Mouse (Mus musculus): ENCODE results near the gene Snph. TPM values are rescaled to one million over a fixed set of nuclear protein-coding genes. Genes with fewer than 3 reads are reported as not detected.

The Snph gene
- 24.1 and 27.7 TPM in 2 replicates for polyA plus RNA-seq (2015; fragmentation: Nextera tagmentation; extraction: Ambion mirVana)

DNA sequence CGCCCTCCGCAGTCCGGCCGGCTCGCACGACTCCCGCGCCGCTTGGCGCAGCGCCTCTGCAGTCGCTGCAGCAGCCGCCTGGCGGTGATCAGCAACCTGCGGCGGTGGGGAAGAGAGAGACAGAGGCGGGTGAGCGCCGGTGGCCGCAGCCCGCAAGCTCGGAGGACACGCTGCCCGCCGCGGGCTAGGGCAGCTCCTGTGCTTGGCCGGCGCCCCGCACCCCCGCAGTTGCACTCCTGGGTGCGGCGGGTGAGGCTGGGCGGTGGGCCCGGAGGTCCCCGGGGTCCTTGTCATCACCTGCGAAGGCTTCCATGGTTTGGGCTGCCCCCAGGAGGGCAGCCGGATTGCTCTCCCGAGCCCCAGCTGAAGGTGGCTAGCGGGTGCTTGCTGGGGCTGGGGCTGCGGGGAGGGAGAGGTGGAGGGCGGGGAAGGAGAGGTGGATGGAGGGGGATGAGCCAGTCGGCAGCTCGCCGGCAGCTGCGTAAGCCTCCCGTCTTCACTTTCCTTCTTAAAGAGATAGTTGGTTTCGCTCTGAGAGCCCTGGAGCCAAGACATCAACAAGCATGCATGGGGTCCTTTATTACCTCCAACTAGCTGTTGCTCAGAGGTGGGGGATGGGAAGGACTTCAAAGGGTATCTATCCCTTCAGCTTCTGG is at the start of gene Snph:
Snph (minus strand) TSS at position 435 of the 656 bp plus-strand sequence.
- Histone ChIP-seq H3K9ac (peak within 1 kb of the TSS; percentile 84), H3K4me1 (replicated peaks) (peaks cover 52% of the 10 kb centered on the region), H3K4me2 (peak within 1 kb of the TSS; percentile 58), H3K9me3 (no peaks in the 10 kb centered on the region), H3K27me3 (no peaks in the 10 kb centered on the region), H3K27ac (replicated peaks) (peak within 1 kb of the TSS; percentile 93), H3K4me3 (peak within 1 kb of the TSS; percentile 72), H3K36me3 (no peaks in the 10 kb centered on the region)
- ATAC-seq (ENCODE audit: low FRiP score, low read depth) = peak; percentile 93
- under 1% methylated on average over 47 of the region's 47 CpGs for WGBS

DNA sequence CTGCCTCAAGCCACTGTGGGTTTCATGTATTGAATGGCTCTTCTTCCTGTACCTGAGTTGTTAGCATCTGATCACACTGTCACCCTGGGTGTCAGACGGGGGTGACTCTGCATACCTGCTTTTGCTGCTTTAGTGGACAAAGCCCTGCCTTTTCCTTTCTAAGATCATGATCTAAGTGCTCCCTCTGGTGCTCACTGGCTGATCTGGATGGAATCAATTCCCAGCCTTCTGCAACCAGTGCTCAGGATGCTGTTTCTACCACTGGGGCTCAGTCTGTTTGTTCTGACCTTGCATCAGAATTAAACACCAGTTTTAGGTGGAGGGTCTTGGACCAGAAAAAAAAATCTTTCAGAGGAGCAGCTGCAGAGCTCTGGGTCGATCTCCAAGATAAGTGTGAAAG is 43.8 kb upstream of the Snph start:
- WGBS = 63% methylated on average over 2 of the region's 2 CpGs
- Histone ChIP-seq H3K27ac (replicated peaks) (no peak overlapping the region), H3K4me2 (no peak overlapping the region), H3K9ac (no peak overlapping the region), H3K27me3 (no peaks in the 10 kb centered on the region), H3K4me3 (no peak overlapping the region), H3K9me3 (no peaks in the 10 kb centered on the region), H3K36me3 (no peaks in the 10 kb centered on the region), H3K4me1 (replicated peaks) (no peaks in the 10 kb centered on the region)
- ATAC-seq (ENCODE audit: low FRiP score, low read depth) = no peak

- Histone ChIP-seq H3K36me3 (no peaks in the 10 kb centered on the region), H3K4me2 (no peak overlapping the region), H3K27me3 (no peaks in the 10 kb centered on the region), H3K9me3 (no peaks in the 10 kb centered on the region), H3K9ac (no peak overlapping the region), H3K4me1 (replicated peaks) (peaks cover 7% of the 10 kb centered on the region), H3K4me3 (no peak overlapping the region), H3K27ac (replicated peaks) (no peak overlapping the region)
- peak; percentile 15; the same call in 1 of the 2 replicates for ATAC-seq (ENCODE audit: low FRiP score, low read depth)
- WGBS = 82% methylated on average over 1 of the region's 1 CpGs
Observed at GRCm38 (mm10) chr2:151670968-151671329, 38.6 kb upstream of the Snph start.

- ATAC-seq (ENCODE audit: low FRiP score, low read depth) = peak; percentile 78
- Histone ChIP-seq H3K9me3 (no peaks in the 10 kb centered on the region), H3K27me3 (no peaks in the 10 kb centered on the region; the same call in 1 of the 2 replicates), H3K9ac (peak overlapping the region; percentile 25; the same call in 1 of the 2 replicates), H3K36me3 (no peaks in the 10 kb centered on the region), H3K4me3 (peak overlapping the region; percentile 32), H3K4me2 (peak overlapping the region; percentile 51), H3K4me1 (replicated peaks) (peaks cover 7% of the 10 kb centered on the region), H3K27ac (replicated peaks) (no peak overlapping the region)
- WGBS = 36% methylated on average over 48 of the region's 48 CpGs
Observed at GRCm38 (mm10) chr2:151670026-151670967, 37.9 kb upstream of the Snph start.

- Histone ChIP-seq H3K27me3 (no peaks in the 10 kb centered on the region; the same call in 1 of the 2 replicates), H3K4me3 (no peak within 1 kb of the TSS), H3K36me3 (no peaks in the 10 kb centered on the region), H3K27ac (replicated peaks) (no peak within 1 kb of the TSS), H3K9ac (no peak within 1 kb of the TSS), H3K9me3 (no peaks in the 10 kb centered on the region), H3K4me1 (replicated peaks) (peaks cover 7% of the 10 kb centered on the region), H3K4me2 (no peak within 1 kb of the TSS)
- 78% methylated on average over 3 of the region's 3 CpGs for WGBS
- ATAC-seq (ENCODE audit: low FRiP score, low read depth) = no peak
Observed at GRCm38 (mm10) chr2:151668433-151668832, 36.0 kb upstream of the Snph start, which contains the start of gene Rad21l. Rad21l (minus strand) TSS chr2:151668533.

DNA sequence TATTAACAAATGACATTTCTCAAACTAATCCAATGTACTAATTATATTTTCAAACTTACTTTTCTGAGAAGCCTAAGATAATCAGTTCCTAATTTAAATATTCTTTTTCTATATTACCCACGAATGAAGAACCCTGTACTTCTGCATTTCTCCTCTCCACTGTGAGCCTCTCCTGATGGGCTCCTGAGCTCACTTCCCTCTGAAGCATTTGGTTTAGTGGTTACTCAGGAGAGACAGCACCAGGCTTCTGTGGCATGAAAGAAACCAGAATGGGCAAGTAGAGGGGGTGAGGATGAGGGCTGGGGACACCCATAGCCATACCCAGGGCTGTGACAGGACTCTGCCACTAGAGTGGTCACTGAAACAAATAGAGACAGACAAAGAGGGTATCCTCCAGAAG is 19.7 kb upstream of the Snph start:
- H3K36me3 ChIP-seq = no peaks in the 10 kb centered on the region
- H3K9me3 ChIP-seq = no peaks in the 10 kb centered on the region

GRCm38 (mm10) chr2:151636015-151636402 is 3.6 kb upstream of the Snph start:
- Histone ChIP-seq H3K4me3 (no peak overlapping the region), H3K27ac (replicated peaks) (no peak overlapping the region), H3K4me2 (no peak overlapping the region), H3K27me3 (no peaks in the 10 kb centered on the region), H3K9me3 (no peaks in the 10 kb centered on the region), H3K36me3 (no peaks in the 10 kb centered on the region), H3K4me1 (replicated peaks) (peaks cover 24% of the 10 kb centered on the region), H3K9ac (no peak overlapping the region)
- WGBS = 69% methylated on average over 2 of the region's 2 CpGs
- no peak for ATAC-seq (ENCODE audit: low FRiP score, low read depth)

More for the DNA sequence above, 19.7 kb upstream of the Snph start:
- H3K27ac ChIP-seq (replicated peaks) = no peak overlapping the region
- no peaks in the 10 kb centered on the region for H3K4me1 ChIP-seq (replicated peaks)
- H3K9ac ChIP-seq = no peak overlapping the region
- ATAC-seq (ENCODE audit: low FRiP score, low read depth) = no peak
- no peaks in the 10 kb centered on the region for H3K27me3 ChIP-seq
- no peak overlapping the region for H3K4me3 ChIP-seq
- 67% methylated on average over 1 of the region's 1 CpGs for WGBS
- no peak overlapping the region for H3K4me2 ChIP-seq

DNA sequence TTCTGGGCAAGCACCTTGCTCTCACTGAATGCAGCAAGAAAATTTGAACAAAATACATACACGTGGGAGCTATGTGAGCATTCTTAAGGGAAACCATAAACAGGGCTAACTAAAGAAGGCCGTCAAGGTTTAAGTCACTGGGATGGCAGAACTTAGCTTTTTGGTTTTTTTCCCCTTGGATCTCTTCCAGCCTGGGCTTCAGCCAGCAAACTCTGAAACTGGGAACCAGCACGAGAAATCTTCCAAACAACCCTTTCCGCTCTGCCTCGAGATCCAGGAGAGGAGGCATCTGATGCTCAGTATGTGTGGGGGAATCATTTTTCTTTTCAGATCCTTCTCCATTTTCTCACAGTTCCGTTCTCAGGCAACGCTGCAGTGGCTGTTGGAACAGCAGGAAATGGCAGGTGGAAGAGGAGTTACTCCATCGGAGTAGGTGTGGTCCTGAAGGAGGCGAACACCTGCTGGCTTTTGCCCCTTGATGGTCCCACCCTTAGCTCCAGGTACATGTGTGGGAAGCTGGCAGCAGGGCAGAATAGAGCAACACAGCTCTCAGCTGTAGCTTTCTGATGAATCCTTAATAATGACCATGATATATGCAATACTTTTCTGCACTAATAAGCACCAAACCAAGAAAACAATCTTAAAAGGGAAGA is 3.1 kb upstream of the Snph start:
- Histone ChIP-seq H3K4me3 (no peak overlapping the region), H3K9me3 (no peaks in the 10 kb centered on the region), H3K9ac (no peak overlapping the region), H3K27ac (replicated peaks) (no peak overlapping the region), H3K4me1 (replicated peaks) (peaks cover 30% of the 10 kb centered on the region), H3K27me3 (no peaks in the 10 kb centered on the region), H3K36me3 (no peaks in the 10 kb centered on the region), H3K4me2 (no peak overlapping the region)
- no peak for ATAC-seq (ENCODE audit: low FRiP score, low read depth)
- WGBS = 66% methylated on average over 9 of the region's 9 CpGs

DNA sequence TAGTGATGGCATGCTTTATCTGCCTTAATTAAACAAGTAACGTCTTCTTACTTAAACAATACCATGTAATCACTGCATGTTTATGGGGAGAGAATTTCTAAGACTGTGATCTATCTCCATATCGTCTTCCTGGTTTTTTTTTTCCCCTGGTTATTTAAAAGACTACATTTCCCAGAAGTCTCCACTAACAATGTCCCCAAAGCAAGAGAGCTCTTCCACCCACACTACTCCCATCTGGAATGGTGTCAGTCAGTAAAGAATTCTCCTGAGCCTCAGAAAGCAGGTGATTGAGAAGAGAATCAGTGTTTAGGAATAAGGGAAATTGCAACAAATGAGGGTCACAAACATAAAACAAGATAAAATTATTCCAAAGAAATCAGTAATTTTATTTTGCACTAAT is 2.5 kb upstream of the Snph start:
- ATAC-seq (ENCODE audit: low FRiP score, low read depth) = no peak
- Histone ChIP-seq H3K9ac (no peak overlapping the region), H3K27ac (replicated peaks) (no peak overlapping the region), H3K4me3 (no peak overlapping the region), H3K27me3 (no peaks in the 10 kb centered on the region), H3K9me3 (no peaks in the 10 kb centered on the region), H3K4me1 (replicated peaks) (peaks cover 35% of the 10 kb centered on the region), H3K36me3 (no peaks in the 10 kb centered on the region), H3K4me2 (no peak overlapping the region)
- 37% methylated on average over 2 of the region's 2 CpGs for WGBS

DNA sequence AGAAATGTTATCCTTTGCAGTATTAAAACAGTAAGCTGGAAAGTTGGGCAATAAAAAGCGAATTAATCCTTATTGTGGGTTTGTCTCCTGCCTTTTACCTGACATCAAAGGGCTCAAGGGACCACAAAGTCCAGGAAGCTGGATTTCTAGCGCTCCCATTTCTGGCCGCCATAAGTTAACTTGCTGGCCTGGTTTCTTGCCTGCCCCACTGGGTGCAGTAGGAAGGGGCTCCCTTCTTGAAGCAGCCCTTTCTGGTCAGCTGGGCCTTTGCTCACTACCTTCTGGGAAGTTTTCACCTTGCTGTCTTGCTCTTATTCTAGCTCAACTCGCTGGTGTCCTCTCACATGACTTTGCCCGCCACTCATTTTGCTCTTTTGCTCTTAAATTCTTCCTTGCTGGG is 589 bp upstream of the Snph start:
- Histone ChIP-seq H3K27me3 (no peaks in the 10 kb centered on the region), H3K9me3 (no peaks in the 10 kb centered on the region), H3K4me2 (peak overlapping the region; percentile 58), H3K4me3 (peak overlapping the region; percentile 72), H3K36me3 (no peaks in the 10 kb centered on the region), H3K27ac (replicated peaks) (no peak overlapping the region; the same call in 1 of the 2 replicates), H3K4me1 (replicated peaks) (peaks cover 52% of the 10 kb centered on the region), H3K9ac (no peak overlapping the region)
- ATAC-seq (ENCODE audit: low FRiP score, low read depth) = no peak
- WGBS = 47% methylated on average over 5 of the region's 5 CpGs

DNA sequence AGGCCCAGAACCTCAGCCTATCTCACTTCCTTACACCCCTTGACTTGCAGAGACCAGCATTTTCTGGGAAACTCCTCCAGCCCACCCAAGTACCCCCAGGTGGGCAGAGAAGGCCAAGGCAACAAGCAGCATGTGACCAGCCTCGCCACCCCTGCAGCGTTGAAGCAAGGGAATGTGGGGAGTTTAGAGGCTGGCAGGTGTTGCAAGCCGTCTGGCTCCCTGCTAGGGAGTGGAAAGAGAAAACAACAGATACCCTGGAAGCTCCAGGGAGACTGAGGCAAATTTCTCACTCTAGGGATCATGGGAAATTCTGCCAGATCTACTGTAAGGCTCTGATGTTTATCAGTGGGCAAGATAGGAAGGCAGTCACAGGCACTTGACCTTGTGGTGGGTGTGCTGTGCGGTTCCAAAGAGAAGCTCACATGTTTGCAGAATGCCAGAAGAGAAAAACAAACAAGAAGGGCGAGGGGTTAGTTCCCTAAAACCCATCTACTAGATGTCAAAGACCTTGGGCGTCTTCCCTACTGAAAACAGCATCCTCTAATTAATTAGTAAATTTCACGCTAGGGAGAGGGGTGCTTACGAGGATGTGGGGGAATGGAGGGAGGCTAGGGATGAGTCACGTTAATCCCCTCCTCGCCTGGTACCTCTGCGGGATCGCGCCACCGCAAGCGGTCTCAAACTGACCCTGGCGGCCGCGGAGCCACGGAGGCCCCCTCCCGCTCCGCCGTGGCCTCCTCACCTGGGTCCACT is 811 bp downstream of the Snph start:
- 3% methylated on average over 19 of the region's 22 CpGs for WGBS
- no peak for ATAC-seq (ENCODE audit: low FRiP score, low read depth)
- H3K4me1 ChIP-seq (replicated peaks) = peaks cover 52% of the 10 kb centered on the region
- no peaks in the 10 kb centered on the region for H3K36me3 ChIP-seq
- H3K27ac ChIP-seq (replicated peaks) = peak overlapping the region; percentile 93
- peak overlapping the region; percentile 84 for H3K9ac ChIP-seq
- peak overlapping the region; percentile 58 for H3K4me2 ChIP-seq
- H3K27me3 ChIP-seq = no peaks in the 10 kb centered on the region
- peak overlapping the region; percentile 72 for H3K4me3 ChIP-seq
- H3K9me3 ChIP-seq = no peaks in the 10 kb centered on the region

Data from hindbrain, embryonic 15.5 days (tissue).